Mouse (Mus musculus) MEL (cell line): ENCODE data around the gene Plpp4.

Experiments used
- EP300 ChIP-seq, 2 experiments: IDR thresholded peaks; 2 replicates each; pipeline ENCODE4 v1.6.1; 2011; ENCODE audit warnings: improper control_type of control experiment in 2 of 2, low read length in 2 of 2, low read depth in 1 of 2, mild to moderate bottlenecking in 1 of 2
- GABPA ChIP-seq: IDR thresholded peaks from 2 replicates; pipeline ENCODE4 v1.6.1; 2012; ENCODE audit warnings: low read depth, mild to moderate bottlenecking, inconsistent platforms, low read length, improper control_type of control experiment, moderate library complexity

GRCm38 (mm10) chr7:129355561-129355960 is 98.7 kb downstream of the Plpp4 start:
- TF ChIP-seq EP300 (IDR thresholded peaks at IDR 0.05; ENCODE audit: low read depth in 1 of 2, low read length in 2 of 2) (no peak), GABPA (no peak)
